Mouse (Mus musculus) cerebellum, adult 2 months (tissue): Measurements from ENCODE around the gene Igf2r.

Experiments used
- CTCF ChIP-seq: fragments of 200-500 bp; IDR thresholded peaks from 2 replicates; pipeline ENCODE4 v1.5.1; 2011; ENCODE audit warnings: low read depth, mild to moderate bottlenecking, control low read depth, low read length, moderate library complexity, borderline replicate concordance; ENCODE audit not compliant: insufficient read depth
- POLR2A ChIP-seq: fragments of 200-500 bp; IDR thresholded peaks from 2 replicates; pipeline ENCODE4 v1.6.1; 2011; ENCODE audit warnings: low read length, control low read depth, borderline replicate concordance; ENCODE audit not compliant: insufficient read depth

- TF ChIP-seq CTCF (no peak), POLR2A (no peak)
Observed at GRCm38 (mm10) chr17:12758701-12759455, 10.6 kb downstream of the Igf2r start.
